In genomic region chr5:130044201-130044695, GRCm38 (mm10) we compare ENCODE assay signal across 8 mouse cellular contexts. TPM values are rescaled to one million over a fixed set of nuclear protein-coding genes. Genes with fewer than 3 reads are reported as not detected.
DNase-seq lines count a peak whose midpoint lies in the region.

No protein-coding gene starts in this region.

- H3K9me3 ChIP-seq in limb, embryonic 10.5 days (replicated peaks), result no peaks in the 10 kb centered on the region

- no peak overlapping the region for H3K4me3 ChIP-seq in limb, embryonic 10.5 days

- no peaks in the 10 kb centered on the region for H3K27me3 ChIP-seq in limb, embryonic 10.5 days (ENCODE audit: low read depth, poor library complexity, severe bottlenecking)

- 86% methylated on average over 7 of the region's 7 CpGs for WGBS in limb, embryonic 10.5 days

- peaks cover 92% of the 10 kb centered on the region for H3K36me3 ChIP-seq in limb, embryonic 10.5 days

- H3K4me1 ChIP-seq in limb, embryonic 10.5 days, result no peaks in the 10 kb centered on the region

- no peak overlapping the region for H3K27ac ChIP-seq in limb, embryonic 10.5 days

- peak; percentile 40 for DNase-seq in ovary, adult 18-20 months (ENCODE audit: low spot score)
- DNase-seq in ovary, postnatal 10 days (ENCODE audit: low spot score), result no peak
- DNase-seq in adrenal gland, postnatal 25 days, result peak; percentile 58
- DNase-seq in fibroblast of lung, adult 2 months (ENCODE audit: low read depth), result peak; percentile 56
- peak; percentile 73 to 82 for DNase-seq in kidney, postnatal 36 days
- peak; percentile 62 to 65 for DNase-seq in lung, postnatal 4 days
- DNase-seq in limb, embryonic 10.5 days (ENCODE audit: low spot score), result no peak
- DNase-seq in spleen, postnatal 14 days (ENCODE audit: low spot score in 2 of 2), result no peak

RNA-seq across cellular contexts. Expression of gene Crcp, which starts 15.2 kb away (rescaled TPM):
- total RNA-seq in adrenal gland, postnatal 25 days (2021), result 43.9 and 48.0 TPM in 2 replicates
- 57.2 and 61.0 TPM in 2 replicates for polyA plus RNA-seq in limb, embryonic 10.5 days (2016; fragmentation: Nextera tagmentation; extraction: Ambion mirVana)

RNA-seq across cellular contexts. Expression of gene Asl, which starts 15.2 kb away (rescaled TPM):
- 116 and 167 TPM in 2 replicates for total RNA-seq in adrenal gland, postnatal 25 days (2021)
- polyA plus RNA-seq in limb, embryonic 10.5 days (2016; fragmentation: Nextera tagmentation; extraction: Ambion mirVana), result 26.1 and 27.5 TPM in 2 replicates

RNA-seq across cellular contexts. Expression of gene Tpst1, which starts 28.9 kb away (rescaled TPM):
- total RNA-seq in adrenal gland, postnatal 25 days (2021), result 48.5 and 55.1 TPM in 2 replicates
- 65.4 and 65.6 TPM in 2 replicates for polyA plus RNA-seq in limb, embryonic 10.5 days (2016; fragmentation: Nextera tagmentation; extraction: Ambion mirVana)

RNA-seq across cellular contexts. Expression of gene Gusb, which starts 41.4 kb away (rescaled TPM):
- 55.0 and 62.3 TPM in 2 replicates for total RNA-seq in adrenal gland, postnatal 25 days (2021)
- polyA plus RNA-seq in limb, embryonic 10.5 days (2016; fragmentation: Nextera tagmentation; extraction: Ambion mirVana), result 53.9 and 61.7 TPM in 2 replicates

Comparison
In these comparisons a context has a peak if more than half of its experiments do, and no peak if none do; other contexts are left out.
1. DNase-seq: peak in ovary, adult 18-20 months (single experiment), adrenal gland, postnatal 25 days (single experiment), fibroblast of lung, adult 2 months (single experiment), kidney, postnatal 36 days (2 of 2) and lung, postnatal 4 days (2 of 2); none in ovary, postnatal 10 days (single experiment), limb, embryonic 10.5 days (single experiment) and spleen, postnatal 14 days (0 of 2).